Mouse (Mus musculus): ENCODE results near the gene Gramd1c. TPM values are rescaled to one million over a fixed set of nuclear protein-coding genes. Genes with fewer than 3 reads are reported as not detected.

The Gramd1c gene
- total and polyA plus RNA-seq, 3 experiments: 1.5 to 3.9 (median 3.5) TPM

DNA sequence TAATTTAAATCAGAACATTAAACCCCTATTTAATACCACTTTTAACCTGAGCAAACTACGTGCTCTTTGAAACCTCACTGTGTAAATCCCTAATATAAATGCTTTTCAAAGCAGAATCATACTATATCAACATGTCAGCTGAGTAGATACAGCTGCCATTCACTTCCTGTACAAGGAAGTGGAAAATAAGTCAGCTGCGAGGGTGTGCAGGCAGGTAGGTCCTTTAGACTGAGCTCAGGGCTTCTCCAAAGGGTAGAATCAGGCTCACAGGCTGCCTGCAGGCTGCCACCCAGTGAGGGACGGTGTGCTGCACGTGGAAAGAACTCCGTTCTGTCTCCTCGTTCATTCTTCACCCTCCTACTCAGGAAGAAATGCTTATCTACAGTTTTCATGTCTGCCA lies 108.2 kb downstream of the Gramd1c start:
- TF ChIP-seq ZC3H11A (IDR thresholded peaks at IDR 0.05; ENCODE audit: low read depth, low read length) (no peak), NRF1 (IDR thresholded peaks at IDR 0.05; ENCODE audit: low read depth, low read length) (no peak), HCFC1 (IDR thresholded peaks at IDR 0.05; ENCODE audit: low read depth, low read length) (no peak), JUN (IDR thresholded peaks at IDR 0.05; ENCODE audit: insufficient read depth, low read depth, low read length) (no peak), MYC (IDR thresholded peaks at IDR 0.05; ENCODE audit: low read depth, low read length) (no peak), RAD21 (IDR thresholded peaks at IDR 0.05; ENCODE audit: low read depth, low read length) (no peak), MAFK (IDR thresholded peaks at IDR 0.05; ENCODE audit: insufficient replicate concordance, low read length) (no peak), POLR2AphosphoS2 (IDR thresholded peaks at IDR 0.05; ENCODE audit: low read depth, low read length) (no peak), E2F4 (IDR thresholded peaks at IDR 0.05; ENCODE audit: insufficient replicate concordance, low read depth, low read length) (no peak), NELFE (IDR thresholded peaks at IDR 0.05; ENCODE audit: low read depth, low read length) (no peak), CHD2 (IDR thresholded peaks at IDR 0.05; ENCODE audit: low read length) (no peak), SMC3 (IDR thresholded peaks at IDR 0.05; ENCODE audit: low read depth, low read length) (no peak), ELF1 (IDR thresholded peaks at IDR 0.05; ENCODE audit: low read depth, low read length) (no peak), TCF12 (IDR thresholded peaks at IDR 0.05; ENCODE audit: low read depth, low read length) (no peak)
- no peaks in the 10 kb centered on the region for H3K9me3 ChIP-seq (replicated peaks; ENCODE audit: low read length)
- in situ Hi-C loops (cut with MboI; ENCODE audit: low pct_ligation_motif_present, low pct_unique_long_range_greater_than_20kb, low sequenced_read_pairs): no loop called here
- no peak overlapping the region for H3K4me2 ChIP-seq (ENCODE audit: insufficient read depth, low read depth, poor library complexity, severe bottlenecking)
- DNase-seq (ENCODE audit: extremely low read depth): no peak
- peaks cover 8 to 28% of the 10 kb centered on the region in 2 experiments for H3K4me1 ChIP-seq (ENCODE audit: control insufficient read depth in 1 of 2, insufficient read depth in 2 of 2)
- no peak overlapping the region for H3K9ac ChIP-seq (ENCODE audit: insufficient read depth, low read depth)
- no peaks in the 10 kb centered on the region for H3K79me2 ChIP-seq (replicated peaks; ENCODE audit: control insufficient read depth, extremely low read depth, insufficient read depth, poor library complexity, severe bottlenecking)
- no peak overlapping the region for H3K27ac ChIP-seq (ENCODE audit: insufficient read depth, low read depth)
- H3K27me3 ChIP-seq (replicated peaks): no peaks in the 10 kb centered on the region
- no peak overlapping the region for H3K4me3 ChIP-seq (replicated peaks in 1 of 3; ENCODE audit: low read depth in 2 of 3, low read length in 2 of 3, poor library complexity in 1 of 3)
- H3K36me3 ChIP-seq (replicated peaks in 1 of 2; ENCODE audit: control insufficient read depth in 1 of 2, insufficient read depth in 1 of 2, low read length in 1 of 2): peaks cover 17 to 66% of the 10 kb centered on the region in 2 experiments
- dilution Hi-C loops (cut with MboI; ENCODE audit: extremely low pct_ligation_motif_present, extremely low pct_unique_long_range_greater_than_20kb, low sequenced_read_pairs): no loop called here

GRCm38 (mm10) chr16:43951591-43951990 lies 111.6 kb downstream of the Gramd1c start:
- H3K27me3 ChIP-seq (replicated peaks): no peaks in the 10 kb centered on the region
- no peak overlapping the region for H3K4me2 ChIP-seq (ENCODE audit: insufficient read depth, low read depth, poor library complexity, severe bottlenecking)
- H3K36me3 ChIP-seq (replicated peaks in 1 of 2; ENCODE audit: control insufficient read depth in 1 of 2, insufficient read depth in 1 of 2, low read length in 1 of 2): peaks cover 3 to 44% of the 10 kb centered on the region in 2 experiments
- no peak overlapping the region for H3K4me3 ChIP-seq (replicated peaks in 1 of 3; ENCODE audit: low read depth in 2 of 3, low read length in 2 of 3, poor library complexity in 1 of 3)
- in situ Hi-C loops (cut with MboI; ENCODE audit: low pct_ligation_motif_present, low pct_unique_long_range_greater_than_20kb, low sequenced_read_pairs) (no loop called here), dilution Hi-C loops (cut with MboI; ENCODE audit: extremely low pct_ligation_motif_present, extremely low pct_unique_long_range_greater_than_20kb, low sequenced_read_pairs) (no loop called here)
- no peaks in the 10 kb centered on the region for H3K79me2 ChIP-seq (replicated peaks; ENCODE audit: control insufficient read depth, extremely low read depth, insufficient read depth, poor library complexity, severe bottlenecking)
- H3K27ac ChIP-seq (ENCODE audit: insufficient read depth, low read depth): no peak overlapping the region
- DNase-seq (ENCODE audit: extremely low read depth): peak; percentile 82
- H3K9ac ChIP-seq (ENCODE audit: insufficient read depth, low read depth): no peak overlapping the region
- H3K9me3 ChIP-seq (replicated peaks; ENCODE audit: low read length): no peaks in the 10 kb centered on the region
- H3K4me1 ChIP-seq (ENCODE audit: control insufficient read depth in 1 of 2, insufficient read depth in 2 of 2): peaks cover 8 to 34% of the 10 kb centered on the region in 2 experiments
- TF ChIP-seq UBTF (IDR thresholded peaks at IDR 0.05; ENCODE audit: low read depth, low read length): no peak
- peak; percentile 82 for TF ChIP-seq RCOR1 (conservative IDR thresholded peaks at IDR 0.05; ENCODE audit: low read depth, low read length)
- no peak for TF ChIP-seq CTCF (conservative IDR thresholded peaks at IDR 0.05 in 1 of 2, IDR thresholded peaks at IDR 0.05 in 1 of 2; ENCODE audit: low read depth in 2 of 2, low read length in 2 of 2)
- TF ChIP-seq RAD21 (IDR thresholded peaks at IDR 0.05; ENCODE audit: low read depth, low read length): no peak; the same call in 1 of the 2 replicates
- TF ChIP-seq CHD2 (IDR thresholded peaks at IDR 0.05; ENCODE audit: low read length): no peak
- TF ChIP-seq TBP (conservative IDR thresholded peaks at IDR 0.05; ENCODE audit: low read depth, low read length): no peak
- no peak for TF ChIP-seq E2F4 (IDR thresholded peaks at IDR 0.05; ENCODE audit: insufficient replicate concordance, low read depth, low read length)
- peak; percentile 40 for TF ChIP-seq NRF1 (IDR thresholded peaks at IDR 0.05; ENCODE audit: low read depth, low read length)
- TF ChIP-seq CHD1 (IDR thresholded peaks at IDR 0.05; ENCODE audit: low read depth, low read length): no peak
- TF ChIP-seq IRF4 (IDR thresholded peaks at IDR 0.05; ENCODE audit: low read depth, low read length): peak; percentile 96
- TF ChIP-seq ELF1 (IDR thresholded peaks at IDR 0.05; ENCODE audit: low read depth, low read length): peak; percentile 51
- no peak for TF ChIP-seq PAX5 (IDR thresholded peaks at IDR 0.05; ENCODE audit: low read length)
- no peak for TF ChIP-seq KAT2A (IDR thresholded peaks at IDR 0.05; ENCODE audit: insufficient replicate concordance, low read length)
- no peak for TF ChIP-seq SMC3 (IDR thresholded peaks at IDR 0.05; ENCODE audit: low read depth, low read length)
- no peak for TF ChIP-seq GABPA (IDR thresholded peaks at IDR 0.05; ENCODE audit: insufficient replicate concordance, low read depth, low read length)
- TF ChIP-seq MAX (IDR thresholded peaks at IDR 0.05; ENCODE audit: low read length): peak; percentile 56; the same call in 1 of the 2 replicates
- TF ChIP-seq JUND (conservative IDR thresholded peaks at IDR 0.05; ENCODE audit: low read depth, low read length): no peak
- no peak for TF ChIP-seq MAZ (IDR thresholded peaks at IDR 0.05; ENCODE audit: low read depth, low read length)
- TF ChIP-seq BHLHE40 (IDR thresholded peaks at IDR 0.05; ENCODE audit: low read depth, low read length): peak; percentile 79
- 0 out of 2 replicates have a peak, but pooled peaks have one; percentile 42 for TF ChIP-seq SIN3A (IDR thresholded peaks at IDR 0.05; ENCODE audit: low read length)
- TF ChIP-seq USF1 (IDR thresholded peaks at IDR 0.05; ENCODE audit: low read depth, low read length): no peak
- TF ChIP-seq HCFC1 (IDR thresholded peaks at IDR 0.05; ENCODE audit: low read depth, low read length): no peak
- no peak for TF ChIP-seq ZC3H11A (IDR thresholded peaks at IDR 0.05; ENCODE audit: low read depth, low read length)
- 0 out of 2 replicates have a peak, but pooled peaks have one; percentile 46 for TF ChIP-seq MXI1 (IDR thresholded peaks at IDR 0.05; ENCODE audit: low read depth, low read length)
- TF ChIP-seq TCF12 (IDR thresholded peaks at IDR 0.05; ENCODE audit: low read depth, low read length): peak; percentile 73
- TF ChIP-seq POLR2A (IDR thresholded peaks at IDR 0.05; ENCODE audit: low read depth, low read length): no peak
- peak; percentile 29; the same call in 1 of the 2 replicates for TF ChIP-seq MYC (IDR thresholded peaks at IDR 0.05; ENCODE audit: low read depth, low read length)
- no peak for TF ChIP-seq ZKSCAN1 (IDR thresholded peaks at IDR 0.05; ENCODE audit: borderline replicate concordance, low read depth, low read length)

Measured in CH12.LX (cell line).